Mouse (Mus musculus) CH12.LX (cell line): ENCODE data around the gene Abhd14b.

Experiments
- CHD2 ChIP-seq: IDR thresholded peaks from 2 replicates; pipeline ENCODE4 v1.6.1; 2011; ENCODE audit warnings: low read length, improper control_type of control experiment
- CTCF ChIP-seq, 2 experiments: IDR thresholded peaks in 1 of 2; conservative IDR thresholded peaks in 1 of 2; 2 replicates each; pipeline ENCODE4 v1.5.1; 2011 to 2012; ENCODE audit warnings: low read depth in 2 of 2, low read length in 2 of 2, improper control_type of control experiment in 1 of 2, inconsistent platforms in 1 of 2, mild to moderate bottlenecking in 1 of 2, moderate library complexity in 1 of 2
- EP300 ChIP-seq: IDR thresholded peaks from 2 replicates; pipeline ENCODE4 v1.6.1; 2011; ENCODE audit warnings: low read length, improper control_type of control experiment
- MAFK ChIP-seq: IDR thresholded peaks from 2 replicates; pipeline ENCODE4 v1.6.1; 2011; ENCODE audit warnings: low read length, improper control_type of control experiment; ENCODE audit not compliant: insufficient replicate concordance
- MAX ChIP-seq: IDR thresholded peaks from 2 replicates; pipeline ENCODE4 v1.6.1; 2011; ENCODE audit warnings: low read length, improper control_type of control experiment
- POLR2A ChIP-seq: IDR thresholded peaks from 2 replicates; pipeline ENCODE4 v1.6.1; 2011; ENCODE audit warnings: low read depth, mild to moderate bottlenecking, improper control_type of control experiment, low read length
- SIN3A ChIP-seq: IDR thresholded peaks from 2 replicates; pipeline ENCODE4 v1.6.1; 2012; ENCODE audit warnings: low read length, improper control_type of control experiment, inconsistent platforms
- UBTF ChIP-seq: IDR thresholded peaks from 2 replicates; pipeline ENCODE4 v1.6.1; 2012; ENCODE audit warnings: low read depth, mild to moderate bottlenecking, inconsistent platforms, low read length, improper control_type of control experiment, moderate library complexity
- USF1 ChIP-seq: IDR thresholded peaks from 2 replicates; pipeline ENCODE4 v1.6.1; 2014; ENCODE audit warnings: low read depth, mild to moderate bottlenecking, inconsistent platforms, low read length, improper control_type of control experiment
- ZKSCAN1 ChIP-seq: IDR thresholded peaks from 2 replicates; pipeline ENCODE4 v1.6.1; 2012; ENCODE audit warnings: low read depth, inconsistent platforms, low read length, improper control_type of control experiment, borderline replicate concordance

DNA sequence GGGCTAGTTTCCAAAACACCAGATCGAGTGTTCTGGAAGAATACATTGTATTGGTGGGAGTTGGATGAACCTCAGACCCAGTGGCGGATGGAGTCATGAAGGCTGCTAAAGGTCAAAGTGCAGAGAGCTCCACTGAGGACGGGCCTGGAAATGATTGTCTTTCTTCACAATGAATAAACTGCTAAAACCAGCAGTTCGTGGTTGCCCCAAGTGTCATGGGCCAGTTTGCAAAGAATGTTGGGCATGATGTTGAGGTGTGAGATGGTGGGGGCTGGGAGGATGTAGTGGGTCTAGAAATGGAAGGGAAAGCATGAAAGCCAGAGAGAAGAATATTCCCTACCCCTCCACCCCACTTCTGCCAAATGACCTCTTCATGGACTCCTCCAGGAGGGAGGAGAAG is 2.4 kb upstream of the Abhd14b start:
- TF ChIP-seq MAFK (no peak), USF1 (no peak), EP300 (no peak), MAX (no peak), CHD2 (no peak), POLR2A (no peak), SIN3A (no peak), CTCF (conservative IDR thresholded peaks at IDR 0.05 in 1 of 2, IDR thresholded peaks at IDR 0.05 in 1 of 2; ENCODE audit: low read depth in 2 of 2, low read length in 2 of 2) (no peak), UBTF (no peak), ZKSCAN1 (no peak)
